Mouse (Mus musculus) heart, adult 2 months (tissue): Measurements from ENCODE around the gene Gm10337. TPM values are rescaled to one million over a fixed set of nuclear protein-coding genes. Genes with fewer than 3 reads are reported as not detected.

Experiments
- DNase-seq, 2 experiments: peaks; one replicate each; pipeline ENCODE4 v3.0.0; 2021
- H3K27ac ChIP-seq: fragments of 200-600 bp; 2 replicates; pipeline ENCODE4 v1.8.1; 2022
- H3K27me3 ChIP-seq: fragments of 200-500 bp; 2 replicates; pipeline ENCODE4 v1.6.1; 2012; ENCODE audit warnings: mild to moderate bottlenecking, low read length, inconsistent platforms, mixed read lengths; ENCODE audit not compliant: control insufficient read depth, insufficient read depth
- H3K36me3 ChIP-seq: fragments of 200-500 bp; 2 replicates; pipeline ENCODE4 v1.6.1; 2012; ENCODE audit warnings: low read length, inconsistent platforms; ENCODE audit not compliant: control insufficient read depth, insufficient read depth
- H3K4me1 ChIP-seq: fragments of 200-500 bp; 2 replicates; pipeline ENCODE4 v1.6.1; 2011; ENCODE audit warnings: low read length; ENCODE audit not compliant: control insufficient read depth, insufficient read depth
- H3K4me3 ChIP-seq: fragments of 200-600 bp; 2 replicates; pipeline ENCODE4 v1.8.1; 2022
- H3K79me2 ChIP-seq: fragments of 200-500 bp; replicated peaks from 2 replicates; pipeline ENCODE4 v1.6.1; 2012; ENCODE audit warnings: mild to moderate bottlenecking, inconsistent platforms, low read length, moderate library complexity, mixed read lengths; ENCODE audit not compliant: control insufficient read depth, insufficient read depth
- H3K9ac ChIP-seq: fragments of 200-500 bp; 2 replicates; pipeline ENCODE4 v1.6.1; 2012; ENCODE audit warnings: low read depth, mild to moderate bottlenecking, control low read depth, inconsistent platforms, low read length, mixed read lengths
- CTCF ChIP-seq: fragments of 200-600 bp; IDR thresholded peaks from 2 replicates; pipeline ENCODE4 v1.8.1; 2022; ENCODE audit warnings: antibody characterized with exemption, mild to moderate bottlenecking, moderate library complexity
- EP300 ChIP-seq: fragments of 200-500 bp; IDR thresholded peaks from 2 replicates; pipeline ENCODE4 v1.6.1; 2011; ENCODE audit warnings: low read depth, low read length, control low read depth; ENCODE audit not compliant: insufficient read depth
- POLR2A ChIP-seq: fragments of 200-500 bp; IDR thresholded peaks from 2 replicates; pipeline ENCODE4 v1.6.1; 2011; ENCODE audit warnings: mild to moderate bottlenecking, low read depth, low read length, control low read depth; ENCODE audit not compliant: insufficient read depth
- WGBS: fragments of 180-500 bp; shearing (Covaris S2); methylation state at CpG from one replicate; pipeline ENCODE4 v1.1.7; 2018; 5-methylcytosine and 5-hydroxymethylcytosine counted together
- intact Hi-C: fragments of 180-260 bp; cut with DNase I; formaldehyde crosslinking; loops from one replicate; pipeline ENCODE4 v1.15.1; 2025
- polyA plus RNA-seq: library from polyadenylated mRNA; depleted of rRNA; stranded (reverse); fragments of >200 nt; gene quantifications from 2 replicates; pipeline ENCODE4 v1.2.3, GENCODE M21; 2012; rRNA removed
- total RNA-seq, 2 experiments: library from RNA; stranded (reverse); gene quantifications; 2 replicates each; pipeline ENCODE4 v1.2.3; 2021

The Gm10337 gene
- total and polyA plus RNA-seq, 3 experiments = not detected

- 92% methylated on average over 4 of the region's 4 CpGs for WGBS
- no peak overlapping the region for H3K9ac ChIP-seq
- no peaks in the 10 kb centered on the region for H3K27me3 ChIP-seq
- peaks cover 6% of the 10 kb centered on the region; the same call in 1 of the 2 replicates for H3K4me1 ChIP-seq
- no peak overlapping the region for H3K27ac ChIP-seq
- no peak for TF ChIP-seq EP300
- no peak for TF ChIP-seq CTCF
- TF ChIP-seq POLR2A = no peak
- intact Hi-C loops = loop anchor here (5.0 kb wide), 2 partner anchors 78 to 122 kb away; no protein-coding TSS in a partner anchor
- DNase-seq = no peak
- H3K36me3 ChIP-seq = peaks cover 9% of the 10 kb centered on the region
- no peak overlapping the region for H3K4me3 ChIP-seq
- H3K79me2 ChIP-seq = no peaks in the 10 kb centered on the region
These were observed 41.3 kb downstream of the Gm10337 start for GRCm38 (mm10) chr15:102544801-102545200.

GRCm38 (mm10) chr15:102546246-102546645 is 42.7 kb downstream of the Gm10337 start:
- H3K79me2 ChIP-seq = no peaks in the 10 kb centered on the region
- 88% methylated on average over 3 of the region's 3 CpGs for WGBS
- no peak overlapping the region for H3K4me3 ChIP-seq
- H3K27me3 ChIP-seq = no peaks in the 10 kb centered on the region
- H3K4me1 ChIP-seq = peaks cover 6% of the 10 kb centered on the region; the same call in 1 of the 2 replicates
- no peak for DNase-seq
- peak overlapping the region; percentile 54 for H3K27ac ChIP-seq
- TF ChIP-seq CTCF (no peak), EP300 (no peak), POLR2A (no peak)
- peaks cover 9% of the 10 kb centered on the region for H3K36me3 ChIP-seq
- H3K9ac ChIP-seq = no peak overlapping the region
- intact Hi-C loops = loop anchor here (5.0 kb wide), 2 partner anchors 76 to 121 kb away; no protein-coding TSS in a partner anchor

GRCm38 (mm10) chr15:102546677-102547427 is 43.3 kb downstream of the Gm10337 start:
- Histone ChIP-seq H3K27ac (peak overlapping the region; percentile 54), H3K27me3 (no peaks in the 10 kb centered on the region), H3K9ac (no peak overlapping the region), H3K4me3 (no peak overlapping the region), H3K79me2 (no peaks in the 10 kb centered on the region), H3K36me3 (peaks cover 9% of the 10 kb centered on the region), H3K4me1 (peaks cover 6% of the 10 kb centered on the region; the same call in 1 of the 2 replicates)
- peak; percentile 54 to 73 for DNase-seq
- 57% methylated on average over 3 of the region's 3 CpGs for WGBS
- TF ChIP-seq POLR2A (no peak), EP300 (0 out of 2 replicates have a peak, but pooled peaks have one; percentile 68)
- intact Hi-C loops = loop anchor here (5.0 kb wide), 2 partner anchors 75 to 120 kb away; no protein-coding TSS in a partner anchor

- intact Hi-C loops = loop anchor here (5.0 kb wide), 2 partner anchors 75 to 120 kb away; no protein-coding TSS in a partner anchor
- TF ChIP-seq CTCF = no peak
- Histone ChIP-seq H3K36me3 (peaks cover 9% of the 10 kb centered on the region), H3K4me3 (no peak overlapping the region), H3K9ac (no peak overlapping the region), H3K4me1 (peaks cover 6% of the 10 kb centered on the region; the same call in 1 of the 2 replicates), H3K79me2 (no peaks in the 10 kb centered on the region), H3K27me3 (no peaks in the 10 kb centered on the region), H3K27ac (peak overlapping the region; percentile 54)
- WGBS = 68% methylated on average over 3 of the region's 3 CpGs
- peak in 1 of 2 experiments; percentile 38 for DNase-seq
These were observed 44.0 kb downstream of the Gm10337 start for GRCm38 (mm10) chr15:102547478-102547877.

GRCm38 (mm10) chr15:102552599-102552998 is 49.1 kb downstream of the Gm10337 start:
- H3K36me3 ChIP-seq = peaks cover 4% of the 10 kb centered on the region

More at GRCm38 (mm10) chr15:102552599-102552998, 49.1 kb downstream of the Gm10337 start:
- intact Hi-C loops = no loop called here
- no peak overlapping the region for H3K4me3 ChIP-seq
- TF ChIP-seq POLR2A (no peak), CTCF (no peak), EP300 (no peak)
- WGBS = 88% methylated on average over 5 of the region's 5 CpGs
- no peak overlapping the region for H3K9ac ChIP-seq
- H3K4me1 ChIP-seq = peaks cover under 1% of the 10 kb centered on the region; the same call in 1 of the 2 replicates
- H3K27ac ChIP-seq = no peak overlapping the region
- H3K79me2 ChIP-seq = no peaks in the 10 kb centered on the region
- H3K27me3 ChIP-seq = no peaks in the 10 kb centered on the region
- no peak for DNase-seq

Other genes starting within 250 kb of the Gm10337 start
- 10 to 100 TPM; 18.1 to 20.3 TPM for gene Rarg, start 246.2 kb upstream of the Gm10337 start, total RNA-seq
- gene Rarg, start 246.2 kb upstream of the Gm10337 start, polyA plus RNA-seq = 19.9 and 26.9 TPM in 2 replicates
- gene Gm9918, start 233.2 kb upstream of the Gm10337 start, total RNA-seq = not detected
- 0.06 TPM in 1 of 2 replicates, not detected in the other for gene Gm9918, start 233.2 kb upstream of the Gm10337 start, polyA plus RNA-seq
- gene Mfsd5, start 224.3 kb upstream of the Gm10337 start, total RNA-seq = 10 to 100 TPM; 17.0 to 19.4 TPM
- gene Mfsd5, start 224.3 kb upstream of the Gm10337 start, polyA plus RNA-seq = 37.8 and 47.9 TPM in 2 replicates
- gene Espl1, start 207.5 kb upstream of the Gm10337 start, total RNA-seq = 1 to 10 TPM; 1.0 to 1.4 TPM
- 1.6 and 2.4 TPM in 2 replicates for gene Espl1, start 207.5 kb upstream of the Gm10337 start, polyA plus RNA-seq
- gene Pfdn5, start 177.6 kb upstream of the Gm10337 start, total RNA-seq = 100 to 1,000 TPM; 287 to 351 TPM
- 82.0 and 160 TPM in 2 replicates for gene Pfdn5, start 177.6 kb upstream of the Gm10337 start, polyA plus RNA-seq
- gene Myg1, start 172.0 kb upstream of the Gm10337 start, total RNA-seq = 10 to 100 TPM; 19.0 to 24.1 TPM
- 27.8 and 36.7 TPM in 2 replicates for gene Myg1, start 172.0 kb upstream of the Gm10337 start, polyA plus RNA-seq
- 10 to 100 TPM; 10.8 to 13.2 TPM for gene Aaas, start 153.0 kb upstream of the Gm10337 start, total RNA-seq
- gene Aaas, start 153.0 kb upstream of the Gm10337 start, polyA plus RNA-seq = 22.1 and 26.2 TPM in 2 replicates
- not detected for gene Sp7, start 136.5 kb upstream of the Gm10337 start, total RNA-seq
- gene Sp7, start 136.5 kb upstream of the Gm10337 start, polyA plus RNA-seq = 0.06 TPM in 1 of 2 replicates, not detected in the other
- gene Sp1, start 97.6 kb upstream of the Gm10337 start, total RNA-seq = 10 to 100 TPM; 36.5 to 41.5 TPM
- gene Sp1, start 97.6 kb upstream of the Gm10337 start, polyA plus RNA-seq = 9.6 and 17.3 TPM in 2 replicates
- under 1 TPM; 0.36 to 0.60 TPM for gene Amhr2, start 58.4 kb upstream of the Gm10337 start, total RNA-seq
- 0.31 and 0.44 TPM in 2 replicates for gene Amhr2, start 58.4 kb upstream of the Gm10337 start, polyA plus RNA-seq
- 10 to 100 TPM; 22.8 to 23.2 TPM for gene Prr13, start 44.7 kb upstream of the Gm10337 start, total RNA-seq
- gene Prr13, start 44.7 kb upstream of the Gm10337 start, polyA plus RNA-seq = 75.5 and 78.4 TPM in 2 replicates
- gene Pcbp2, start 33.2 kb upstream of the Gm10337 start, total RNA-seq = 100 to 1,000 TPM; 442 to 494 TPM
- 384 and 453 TPM in 2 replicates for gene Pcbp2, start 33.2 kb upstream of the Gm10337 start, polyA plus RNA-seq
- gene Map3k12, start 13.3 kb downstream of the Gm10337 start, total RNA-seq = 1 to 10 TPM; 2.1 to 2.4 TPM
- gene Map3k12, start 13.3 kb downstream of the Gm10337 start, polyA plus RNA-seq = 4.1 and 5.5 TPM in 2 replicates
- gene Tarbp2, start 14.5 kb downstream of the Gm10337 start, total RNA-seq = 10 to 100 TPM; 37.4 to 43.6 TPM
- 79.2 and 85.0 TPM in 2 replicates for gene Tarbp2, start 14.5 kb downstream of the Gm10337 start, polyA plus RNA-seq
- 1 to 10 TPM in 1 of 2 experiments, under 1 TPM in 1; 0.50 to 1.4 TPM for gene Npff, start 21.2 kb downstream of the Gm10337 start, total RNA-seq
- 5.1 and 6.3 TPM in 2 replicates for gene Npff, start 21.2 kb downstream of the Gm10337 start, polyA plus RNA-seq
- gene Gm28047, start 121.3 kb downstream of the Gm10337 start, total RNA-seq = 1 to 10 TPM in 1 of 2 experiments, under 1 TPM in 1; 0.36 to 1.3 TPM
- not detected in 2 replicates for gene Gm28047, start 121.3 kb downstream of the Gm10337 start, polyA plus RNA-seq
- 10 to 100 TPM; 49.9 TPM for gene Atf7, start 121.7 kb downstream of the Gm10337 start, total RNA-seq
- 77.6 and 122 TPM in 2 replicates for gene Atf7, start 121.7 kb downstream of the Gm10337 start, polyA plus RNA-seq
- gene Atp5g2, start 168.6 kb downstream of the Gm10337 start, total RNA-seq = 10 to 100 TPM; 30.6 to 33.5 TPM
- 417 and 578 TPM in 2 replicates for gene Atp5g2, start 168.6 kb downstream of the Gm10337 start, polyA plus RNA-seq
- gene Calcoco1, start 218.5 kb downstream of the Gm10337 start, total RNA-seq = 100 to 1,000 TPM in 1 of 2 experiments, 10 to 100 TPM in 1; 98.0 to 124 TPM
- gene Calcoco1, start 218.5 kb downstream of the Gm10337 start, polyA plus RNA-seq = 108 and 133 TPM in 2 replicates